Mouse (Mus musculus) C2C12 (cell line): ENCODE measurements around the gene Ptprcap. TPM values are rescaled to one million over a fixed set of nuclear protein-coding genes. Genes with fewer than 3 reads are reported as not detected.

ENCODE experiments used
- H3K27me3 ChIP-seq: one replicate; pipeline ENCODE4 v1.6.1; 2011; ENCODE audit not compliant: control insufficient read depth, insufficient read depth, insufficient read length
- H3K36me3 ChIP-seq: one replicate; pipeline ENCODE4 v1.6.1; 2011; ENCODE audit not compliant: control insufficient read depth, insufficient read depth
- H3K4me3 ChIP-seq: one replicate; pipeline ENCODE4 v1.5.1; 2011; ENCODE audit warnings: mild to moderate bottlenecking, control low read depth; ENCODE audit not compliant: poor library complexity, insufficient read depth, severe bottlenecking
- H3K79me2 ChIP-seq: one replicate; pipeline ENCODE4 v1.6.1; 2011; ENCODE audit not compliant: control insufficient read depth, insufficient read depth
- H3K79me3 ChIP-seq: one replicate; pipeline ENCODE4 v1.6.1; 2011; ENCODE audit warnings: low read depth, control low read depth
- H3ac ChIP-seq: one replicate; pipeline ENCODE3; 2011; ENCODE audit warnings: low read depth; ENCODE audit not compliant: control insufficient read depth, insufficient read length
- CEBPB ChIP-seq: IDR thresholded peaks from one replicate; pipeline ENCODE4 v1.6.1; 2011; ENCODE audit warnings: low read depth, mild to moderate bottlenecking, control low read depth, moderate library complexity
- CTCF ChIP-seq: IDR thresholded peaks from one replicate; pipeline ENCODE4 v1.5.1; 2011; ENCODE audit not compliant: control insufficient read depth, insufficient read depth, insufficient read length
- FOSL1 ChIP-seq: IDR thresholded peaks from one replicate; pipeline ENCODE4 v1.8.0; 2011; ENCODE audit warnings: mild to moderate bottlenecking, low read length; ENCODE audit not compliant: poor library complexity, insufficient read depth, severe bottlenecking
- MAX ChIP-seq: IDR thresholded peaks from one replicate; pipeline ENCODE4 v1.6.1; 2011; ENCODE audit warnings: mild to moderate bottlenecking, control low read depth
- MYOD1 ChIP-seq: IDR thresholded peaks from one replicate; pipeline ENCODE4 v1.6.1; 2011; ENCODE audit warnings: low read depth; ENCODE audit not compliant: control insufficient read depth, insufficient read length
- MYOG ChIP-seq: IDR thresholded peaks from one replicate; pipeline ENCODE4 v1.6.1; 2011; ENCODE audit not compliant: control insufficient read depth, insufficient read length; ENCODE audit errors: extremely low read depth
- USF1 ChIP-seq: IDR thresholded peaks from one replicate; pipeline ENCODE4 v1.6.1; 2011; ENCODE audit warnings: low read depth, mild to moderate bottlenecking, control low read depth, moderate library complexity
- long read RNA-seq, 2 experiments: library from polyadenylated mRNA; unstranded; transcript quantifications; one replicate each; pipeline ENCODE4 v2.0.0; 2019 to 2020
- polyA plus RNA-seq: library from polyadenylated mRNA; unstranded; fragments of >200 nt; fragmentation: generic; extraction: Trizol; gene quantifications from one replicate; pipeline ENCODE4 v1.2.1, GENCODE M21; 2012; ENCODE audit warnings: missing spikeins

Ptprcap gene
- 5.8 TPM for polyA plus RNA-seq
- long read RNA-seq, experiment 1 = 0 reads
- long read RNA-seq, experiment 2 = 0 reads

DNA sequence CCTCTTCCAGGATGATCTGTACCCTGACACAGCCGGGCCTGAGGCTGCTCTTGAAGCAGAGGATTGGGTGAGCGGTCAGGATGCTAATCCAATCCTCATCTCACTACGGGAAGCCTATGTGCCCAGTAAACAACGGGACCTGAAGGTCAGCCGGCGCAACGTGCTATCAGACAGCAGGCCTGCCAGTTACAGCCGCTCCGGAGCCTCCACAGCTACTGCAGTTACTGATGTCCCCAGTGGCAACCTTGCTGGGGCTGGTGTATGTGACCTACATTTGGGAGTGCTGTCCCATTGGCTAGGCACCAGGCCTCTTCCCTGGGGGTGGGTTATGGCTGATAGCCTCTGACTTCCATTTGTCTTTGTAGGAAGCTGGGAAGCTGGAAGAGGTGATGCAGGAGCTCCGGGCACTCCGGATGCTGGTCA lies at the start of gene Ptprcap:
Gene Ptprcap, plus strand, starts transcription at position 373 of the 423 bp plus-strand sequence.
- peaks cover 15% of the 10 kb centered on the region for H3K79me3 ChIP-seq
- TF ChIP-seq MYOD1 (no peak), MAX (no peak), CTCF (no peak), MYOG (no peak), FOSL1 (no peak), CEBPB (no peak), USF1 (no peak)
- peaks cover 32% of the 10 kb centered on the region for H3K36me3 ChIP-seq
- H3K4me3 ChIP-seq = no peak within 1 kb of the TSS
- H3K79me2 ChIP-seq = peaks cover 28% of the 10 kb centered on the region
- H3K27me3 ChIP-seq = no peaks in the 10 kb centered on the region
- H3ac ChIP-seq = no peak within 1 kb of the TSS

DNA sequence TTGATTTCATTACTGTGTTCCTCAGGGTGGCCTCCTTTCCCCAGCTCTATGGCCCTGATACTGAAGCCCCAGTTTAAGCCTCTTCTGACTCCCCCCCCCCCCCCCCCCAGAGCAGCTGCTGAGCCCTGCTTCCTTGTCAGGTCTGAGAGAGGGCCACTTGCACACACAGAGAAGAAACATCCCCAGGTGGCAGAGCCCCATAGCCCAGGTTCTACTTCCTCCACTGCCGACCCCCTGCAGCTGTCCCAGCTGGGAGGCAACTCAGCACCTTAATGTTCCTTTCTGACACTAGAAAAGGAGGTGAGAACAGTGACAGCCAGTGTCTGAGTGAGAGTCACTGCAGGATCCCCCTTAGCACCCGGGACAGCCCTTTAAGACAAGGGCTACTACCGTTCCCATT lies 49.6 kb upstream of the Ptprcap start:
- Histone ChIP-seq H3K79me3 (peaks cover 9% of the 10 kb centered on the region), H3K36me3 (peaks cover 51% of the 10 kb centered on the region), H3K4me3 (no peak overlapping the region), H3K79me2 (peaks cover 23% of the 10 kb centered on the region), H3K27me3 (no peaks in the 10 kb centered on the region), H3ac (no peak overlapping the region)
- TF ChIP-seq MYOG (no peak), USF1 (no peak), MYOD1 (no peak), FOSL1 (no peak), CTCF (no peak), CEBPB (no peak), MAX (no peak)

DNA sequence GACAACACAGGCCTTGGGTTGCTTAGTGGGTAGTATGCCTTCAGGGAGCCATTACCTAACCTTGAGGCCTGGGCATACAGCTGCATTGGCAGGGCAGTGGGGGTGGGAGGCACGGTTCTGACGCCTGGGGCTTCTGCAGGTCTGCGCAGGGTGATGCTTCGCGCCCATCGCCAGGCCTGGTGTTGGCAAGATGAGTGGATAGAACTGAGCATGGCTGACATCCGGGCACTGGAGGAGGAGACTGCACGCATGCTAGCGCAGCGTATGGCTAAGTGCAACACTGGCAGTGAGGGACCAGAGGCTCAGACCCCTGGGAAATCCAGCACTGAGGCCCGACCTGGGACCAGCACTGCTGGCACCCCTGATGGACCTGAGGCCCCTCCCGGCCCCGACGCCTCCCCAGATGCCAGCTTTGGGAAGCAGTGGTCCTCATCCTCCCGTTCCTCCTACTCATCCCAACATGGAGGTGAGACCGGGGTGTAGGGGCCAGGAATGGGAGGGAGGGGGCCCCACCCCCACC lies 48.7 kb upstream of the Ptprcap start:
- H3K27me3 ChIP-seq = no peaks in the 10 kb centered on the region
- H3K79me3 ChIP-seq = peaks cover 9% of the 10 kb centered on the region
- H3K79me2 ChIP-seq = peaks cover 23% of the 10 kb centered on the region
- no peak overlapping the region for H3ac ChIP-seq
- H3K36me3 ChIP-seq = peaks cover 60% of the 10 kb centered on the region
- H3K4me3 ChIP-seq = no peak overlapping the region
- TF ChIP-seq CTCF = no peak
- TF ChIP-seq MYOD1 = no peak
- TF ChIP-seq FOSL1 = no peak
- no peak for TF ChIP-seq CEBPB
- TF ChIP-seq MYOG = no peak
- TF ChIP-seq MAX = no peak
- TF ChIP-seq USF1 = no peak

DNA sequence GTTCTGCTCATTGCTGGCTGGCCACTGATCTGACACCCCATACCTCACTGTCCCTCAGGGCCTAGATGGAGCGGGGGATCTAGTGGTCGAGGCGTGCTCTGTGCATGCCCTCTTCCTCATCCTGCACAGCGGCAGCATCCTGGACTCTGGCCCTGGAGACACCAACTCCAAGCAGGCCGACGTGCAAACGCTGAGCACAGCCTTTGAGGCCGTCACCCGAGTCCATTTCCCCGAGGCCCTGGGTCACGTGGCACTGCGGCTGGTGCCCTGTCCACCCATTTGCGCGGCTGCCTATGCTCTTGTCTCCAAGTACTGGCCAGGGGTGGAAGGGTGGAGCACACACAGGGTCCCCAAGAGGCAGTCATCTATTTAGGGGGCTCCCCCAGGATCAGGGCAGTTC lies 46.8 kb upstream of the Ptprcap start:
- no peak for TF ChIP-seq CTCF
- TF ChIP-seq MYOG = no peak
- no peak for TF ChIP-seq FOSL1
- TF ChIP-seq CEBPB = no peak
- TF ChIP-seq MAX = no peak
- no peak for TF ChIP-seq MYOD1
- TF ChIP-seq USF1 = no peak

DNA sequence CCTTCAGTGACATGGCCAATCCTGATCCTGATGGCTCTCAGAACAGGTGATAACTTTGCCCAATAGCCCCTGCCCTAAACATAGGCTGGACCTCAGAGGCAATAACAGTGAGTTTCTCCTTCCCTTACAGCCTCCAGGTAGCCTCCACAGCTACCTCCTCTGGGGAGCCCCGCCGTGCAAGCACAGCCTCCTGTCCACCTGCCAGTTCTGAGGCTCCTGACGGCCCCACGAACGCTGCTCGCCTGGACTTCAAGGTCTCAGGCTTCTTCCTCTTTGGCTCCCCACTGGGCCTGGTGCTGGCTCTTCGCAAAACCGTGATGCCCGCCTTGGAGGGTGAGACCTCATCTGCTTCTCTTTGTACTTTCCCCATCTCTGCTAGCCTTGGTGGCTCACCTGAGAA lies 44.9 kb upstream of the Ptprcap start:
- no peaks in the 10 kb centered on the region for H3K27me3 ChIP-seq
- TF ChIP-seq CEBPB (no peak), FOSL1 (no peak), MYOD1 (no peak), CTCF (no peak), USF1 (no peak), MYOG (no peak), MAX (no peak)

More for the DNA sequence above, 46.8 kb upstream of the Ptprcap start:
- Histone ChIP-seq H3K79me3 (no peaks in the 10 kb centered on the region), H3K36me3 (peaks cover 76% of the 10 kb centered on the region), H3K4me3 (no peak overlapping the region), H3K79me2 (peaks cover 7% of the 10 kb centered on the region), H3K27me3 (no peaks in the 10 kb centered on the region), H3ac (no peak overlapping the region)

More for the DNA sequence above, 44.9 kb upstream of the Ptprcap start:
- H3K36me3 ChIP-seq = peaks cover 74% of the 10 kb centered on the region
- no peaks in the 10 kb centered on the region for H3K79me3 ChIP-seq
- H3K79me2 ChIP-seq = no peaks in the 10 kb centered on the region
- H3K4me3 ChIP-seq = no peak overlapping the region
- no peak overlapping the region for H3ac ChIP-seq
